Mouse (Mus musculus): ENCODE measurements around the gene Cmss1. TPM values are rescaled to one million over a fixed set of nuclear protein-coding genes. Genes with fewer than 3 reads are reported as not detected.

Gene Cmss1
- polyA plus RNA-seq, 1 experiment: 14.1 TPM

DNA sequence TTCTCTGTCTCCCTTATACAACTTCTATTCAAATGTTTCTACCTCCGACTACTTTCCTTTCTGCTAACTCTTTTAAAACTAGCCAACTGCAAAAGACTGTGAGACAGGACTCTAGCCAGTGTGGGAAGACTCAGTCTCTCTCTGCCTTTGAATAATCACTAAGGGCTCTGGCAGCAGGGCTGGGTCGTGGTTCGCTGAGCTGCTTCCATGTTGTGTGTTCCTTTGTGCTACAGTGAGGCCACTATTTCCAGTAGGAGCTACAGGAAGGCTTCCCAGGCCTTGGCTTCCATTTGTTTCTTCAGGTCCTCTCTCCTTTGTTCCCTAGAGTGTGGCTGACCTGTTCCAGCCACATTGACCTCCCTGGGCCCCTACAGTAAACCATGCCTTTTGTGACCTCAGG lies 260.4 kb downstream of the Cmss1 start:
- H3K27ac ChIP-seq (ENCODE audit: insufficient read depth, low read length): no peak overlapping the region
- H3K4me3 ChIP-seq (ENCODE audit: low read depth, low read length): no peak overlapping the region
- H3K9ac ChIP-seq (ENCODE audit: low read depth, poor library complexity, severe bottlenecking): no peak overlapping the region
- no peaks in the 10 kb centered on the region for H3K36me3 ChIP-seq (ENCODE audit: control insufficient read depth, insufficient read depth, low read length, poor library complexity, severe bottlenecking)
- H3K27me3 ChIP-seq (ENCODE audit: control insufficient read depth, insufficient read depth, low read length, poor library complexity, severe bottlenecking): no peaks in the 10 kb centered on the region
- H3K9me3 ChIP-seq (replicated peaks; ENCODE audit: control insufficient read depth, insufficient read depth, low read length, poor library complexity, severe bottlenecking): no peaks in the 10 kb centered on the region
- H3K4me1 ChIP-seq (ENCODE audit: control insufficient read depth, insufficient read depth, low read length): no peaks in the 10 kb centered on the region
- TF ChIP-seq CTCF (IDR thresholded peaks at IDR 0.05; ENCODE audit: low read depth, low read length) (no peak), EP300 (IDR thresholded peaks at IDR 0.05; ENCODE audit: insufficient read depth, low read depth, low read length) (no peak), POLR2A (IDR thresholded peaks at IDR 0.05; ENCODE audit: insufficient read depth, low read length) (no peak)

DNA sequence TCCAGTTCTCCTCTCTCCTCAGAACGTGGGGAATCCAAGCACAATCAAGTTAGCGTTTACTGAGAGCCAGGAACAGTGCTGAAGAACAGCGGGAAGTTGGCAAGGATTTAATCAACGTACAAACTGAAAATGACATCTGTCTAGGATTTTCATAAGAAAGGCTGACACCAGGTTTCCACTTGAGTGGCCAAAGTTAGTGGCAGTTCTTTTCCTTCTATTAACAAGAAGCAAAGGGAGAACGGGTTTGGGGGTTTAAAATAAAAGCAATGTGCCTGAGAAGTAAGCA lies 266.1 kb downstream of the Cmss1 start:
- Histone ChIP-seq H3K4me1 (ENCODE audit: control insufficient read depth, insufficient read depth, low read length) (no peaks in the 10 kb centered on the region), H3K9ac (ENCODE audit: low read depth, poor library complexity, severe bottlenecking) (no peak overlapping the region)

DNA sequence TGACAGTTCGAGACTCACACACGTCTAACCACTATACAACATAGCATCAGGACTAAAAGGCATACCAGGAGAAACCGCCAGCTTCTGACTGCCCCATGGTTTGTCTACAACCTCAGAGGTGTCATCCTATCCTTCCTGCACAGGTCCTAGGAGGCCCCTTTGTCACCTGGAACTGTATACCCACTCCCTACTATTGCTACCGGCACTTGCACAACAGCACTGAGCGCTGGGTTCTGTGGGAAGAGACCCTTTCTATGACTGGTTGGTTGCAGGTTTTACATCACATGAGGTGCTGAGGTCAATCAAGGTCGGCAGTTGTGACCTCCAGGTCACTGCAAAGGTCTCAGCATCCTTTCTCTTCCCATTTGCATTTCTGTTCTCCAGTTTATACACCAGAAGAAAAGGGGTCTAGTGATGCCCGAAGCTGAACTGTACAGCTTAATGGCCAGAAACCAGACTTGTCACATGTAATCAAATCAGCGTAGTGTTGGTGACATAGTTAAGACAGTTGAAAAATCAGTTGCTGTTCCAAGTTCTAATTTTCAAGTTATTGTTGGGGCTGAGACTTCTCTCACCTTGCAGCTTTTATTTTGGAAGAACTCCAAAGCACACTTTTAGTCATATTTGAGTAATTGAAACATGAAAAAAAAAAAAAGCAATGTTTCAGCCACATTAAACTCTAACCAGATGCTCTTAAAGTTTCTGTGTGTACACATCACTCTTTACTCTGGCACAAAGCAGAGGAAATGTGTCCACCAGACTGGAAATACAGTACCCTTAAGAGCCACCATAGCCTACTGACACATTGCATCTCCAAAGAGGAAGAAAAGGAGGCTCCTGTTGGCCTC lies 266.7 kb downstream of the Cmss1 start:
- no peak overlapping the region for H3K4me3 ChIP-seq (ENCODE audit: low read depth, low read length)
- no peaks in the 10 kb centered on the region for H3K4me1 ChIP-seq (ENCODE audit: control insufficient read depth, insufficient read depth, low read length)
- H3K27me3 ChIP-seq (ENCODE audit: control insufficient read depth, insufficient read depth, low read length, poor library complexity, severe bottlenecking): no peaks in the 10 kb centered on the region
- H3K36me3 ChIP-seq (ENCODE audit: control insufficient read depth, insufficient read depth, low read length, poor library complexity, severe bottlenecking): no peaks in the 10 kb centered on the region
- H3K9me3 ChIP-seq (replicated peaks; ENCODE audit: control insufficient read depth, insufficient read depth, low read length, poor library complexity, severe bottlenecking): no peaks in the 10 kb centered on the region
- no peak for TF ChIP-seq EP300 (IDR thresholded peaks at IDR 0.05; ENCODE audit: insufficient read depth, low read depth, low read length)
- TF ChIP-seq CTCF (IDR thresholded peaks at IDR 0.05; ENCODE audit: low read depth, low read length): no peak
- no peak for TF ChIP-seq POLR2A (IDR thresholded peaks at IDR 0.05; ENCODE audit: insufficient read depth, low read length)
- no peak overlapping the region for H3K27ac ChIP-seq (ENCODE audit: insufficient read depth, low read length)
- no peak overlapping the region for H3K9ac ChIP-seq (ENCODE audit: low read depth, poor library complexity, severe bottlenecking)

More for the DNA sequence above, 266.1 kb downstream of the Cmss1 start:
- Histone ChIP-seq H3K4me3 (ENCODE audit: low read depth, low read length) (no peak overlapping the region), H3K27ac (ENCODE audit: insufficient read depth, low read length) (no peak overlapping the region), H3K36me3 (ENCODE audit: control insufficient read depth, insufficient read depth, low read length, poor library complexity, severe bottlenecking) (no peaks in the 10 kb centered on the region), H3K27me3 (ENCODE audit: control insufficient read depth, insufficient read depth, low read length, poor library complexity, severe bottlenecking) (no peaks in the 10 kb centered on the region), H3K9me3 (replicated peaks; ENCODE audit: control insufficient read depth, insufficient read depth, low read length, poor library complexity, severe bottlenecking) (no peaks in the 10 kb centered on the region)
- TF ChIP-seq EP300 (IDR thresholded peaks at IDR 0.05; ENCODE audit: insufficient read depth, low read depth, low read length): no peak
- TF ChIP-seq POLR2A (IDR thresholded peaks at IDR 0.05; ENCODE audit: insufficient read depth, low read length): no peak
- no peak for TF ChIP-seq CTCF (IDR thresholded peaks at IDR 0.05; ENCODE audit: low read depth, low read length)

DNA sequence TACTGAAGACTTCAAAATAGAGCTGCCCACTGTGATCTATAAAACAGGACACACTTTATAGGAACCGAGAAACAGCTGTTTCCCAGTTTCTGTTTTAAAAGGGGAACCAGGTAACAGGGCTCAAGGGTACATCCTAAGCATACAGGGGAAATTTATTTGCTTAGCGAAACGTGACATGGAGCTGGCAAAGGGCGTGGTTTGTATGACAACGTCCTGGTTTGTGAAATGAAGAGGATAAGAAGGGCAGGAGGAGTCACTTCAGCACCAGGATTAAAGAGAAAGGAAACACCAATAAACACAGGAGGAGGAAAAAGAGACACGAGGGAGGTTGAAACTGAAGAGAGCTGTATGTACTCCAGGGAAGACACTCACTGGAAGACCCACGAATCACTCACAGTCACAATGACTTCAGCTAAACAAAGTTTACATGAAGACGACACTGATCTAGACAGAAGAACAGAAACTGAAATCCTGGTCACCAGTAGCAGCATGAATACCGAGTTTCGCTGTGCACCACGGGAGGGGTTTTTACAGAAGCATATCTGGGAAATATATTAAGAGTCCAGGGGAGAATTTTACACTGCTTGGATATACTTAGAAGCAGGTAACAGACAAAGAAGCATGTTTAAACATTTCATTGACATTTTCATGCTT lies 269.8 kb downstream of the Cmss1 start:
- Histone ChIP-seq H3K4me1 (ENCODE audit: control insufficient read depth, insufficient read depth, low read length) (no peaks in the 10 kb centered on the region), H3K4me3 (ENCODE audit: low read depth, low read length) (no peak overlapping the region), H3K27ac (ENCODE audit: insufficient read depth, low read length) (no peak overlapping the region), H3K36me3 (ENCODE audit: control insufficient read depth, insufficient read depth, low read length, poor library complexity, severe bottlenecking) (no peaks in the 10 kb centered on the region), H3K9ac (ENCODE audit: low read depth, poor library complexity, severe bottlenecking) (no peak overlapping the region), H3K9me3 (replicated peaks; ENCODE audit: control insufficient read depth, insufficient read depth, low read length, poor library complexity, severe bottlenecking) (no peaks in the 10 kb centered on the region), H3K27me3 (ENCODE audit: control insufficient read depth, insufficient read depth, low read length, poor library complexity, severe bottlenecking) (no peaks in the 10 kb centered on the region)
- TF ChIP-seq EP300 (IDR thresholded peaks at IDR 0.05; ENCODE audit: insufficient read depth, low read depth, low read length): no peak
- TF ChIP-seq CTCF (IDR thresholded peaks at IDR 0.05; ENCODE audit: low read depth, low read length): no peak
- TF ChIP-seq POLR2A (IDR thresholded peaks at IDR 0.05; ENCODE audit: insufficient read depth, low read length): no peak

DNA sequence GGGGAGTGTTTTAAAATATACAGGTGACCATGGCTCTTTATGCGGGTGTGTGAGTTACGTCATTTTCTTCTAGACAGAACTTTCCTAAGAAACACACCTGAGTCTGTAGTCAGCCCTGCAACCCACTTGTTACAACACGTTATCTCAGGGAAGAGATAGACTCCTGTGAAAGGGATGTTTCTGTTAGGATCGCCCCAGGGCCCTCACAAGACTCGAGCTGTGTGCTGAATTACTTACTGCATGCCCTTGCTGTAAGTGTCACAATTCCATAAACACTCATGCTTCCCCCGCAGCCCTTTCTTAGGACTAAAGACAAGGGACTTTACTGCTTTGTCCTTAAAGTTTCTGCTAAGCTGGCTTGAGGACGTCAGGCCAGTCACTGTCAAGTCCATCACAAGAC lies 274.4 kb downstream of the Cmss1 start:
- Histone ChIP-seq H3K4me1 (ENCODE audit: control insufficient read depth, insufficient read depth, low read length) (no peaks in the 10 kb centered on the region), H3K36me3 (ENCODE audit: control insufficient read depth, insufficient read depth, low read length, poor library complexity, severe bottlenecking) (no peaks in the 10 kb centered on the region), H3K27ac (ENCODE audit: insufficient read depth, low read length) (no peak overlapping the region), H3K4me3 (ENCODE audit: low read depth, low read length) (no peak overlapping the region), H3K9me3 (replicated peaks; ENCODE audit: control insufficient read depth, insufficient read depth, low read length, poor library complexity, severe bottlenecking) (no peaks in the 10 kb centered on the region), H3K27me3 (ENCODE audit: control insufficient read depth, insufficient read depth, low read length, poor library complexity, severe bottlenecking) (no peaks in the 10 kb centered on the region), H3K9ac (ENCODE audit: low read depth, poor library complexity, severe bottlenecking) (no peak overlapping the region)
- TF ChIP-seq POLR2A (IDR thresholded peaks at IDR 0.05; ENCODE audit: insufficient read depth, low read length): no peak

DNA sequence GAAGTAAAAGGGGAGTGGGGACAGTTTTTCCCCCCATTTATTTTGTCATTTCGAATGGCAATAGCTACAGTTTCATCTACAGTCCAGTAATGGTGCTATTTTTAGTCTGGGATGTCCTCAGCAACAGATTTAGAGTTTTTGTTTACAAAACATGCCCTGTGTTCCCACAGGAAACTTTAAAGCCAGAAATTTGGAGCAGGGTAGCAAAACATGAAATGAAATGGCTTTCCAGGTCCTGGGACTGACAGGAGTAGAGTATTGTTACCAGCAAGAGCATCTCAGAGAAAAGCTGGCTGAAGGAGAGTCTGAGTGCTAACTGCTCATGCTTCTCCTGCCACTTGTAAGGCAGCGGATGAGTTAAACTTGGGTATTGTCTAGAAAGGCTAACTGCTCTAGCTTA lies 276.6 kb downstream of the Cmss1 start:
- Histone ChIP-seq H3K27me3 (ENCODE audit: control insufficient read depth, insufficient read depth, low read length, poor library complexity, severe bottlenecking) (no peaks in the 10 kb centered on the region), H3K4me1 (ENCODE audit: control insufficient read depth, insufficient read depth, low read length) (no peaks in the 10 kb centered on the region), H3K4me3 (ENCODE audit: low read depth, low read length) (no peak overlapping the region), H3K27ac (ENCODE audit: insufficient read depth, low read length) (no peak overlapping the region), H3K36me3 (ENCODE audit: control insufficient read depth, insufficient read depth, low read length, poor library complexity, severe bottlenecking) (no peaks in the 10 kb centered on the region), H3K9me3 (replicated peaks; ENCODE audit: control insufficient read depth, insufficient read depth, low read length, poor library complexity, severe bottlenecking) (no peaks in the 10 kb centered on the region), H3K9ac (ENCODE audit: low read depth, poor library complexity, severe bottlenecking) (no peak overlapping the region)
- no peak for TF ChIP-seq EP300 (IDR thresholded peaks at IDR 0.05; ENCODE audit: insufficient read depth, low read depth, low read length)
- no peak for TF ChIP-seq POLR2A (IDR thresholded peaks at IDR 0.05; ENCODE audit: insufficient read depth, low read length)
- TF ChIP-seq CTCF (IDR thresholded peaks at IDR 0.05; ENCODE audit: low read depth, low read length): no peak

Data from ES-Bruce4 (cell line).